Mouse (Mus musculus): ENCODE results near the gene Eif2s2.

GRCm38 (mm10) chr2:154891585-154891984 lies 1.1 kb downstream of the Eif2s2 start:
- no peak for TF ChIP-seq CTCF (IDR thresholded peaks at IDR 0.05)
- TF ChIP-seq POLR2A (IDR thresholded peaks at IDR 0.05; ENCODE audit: insufficient read depth, low read depth, low read length): no peak
- TF ChIP-seq EP300 (IDR thresholded peaks at IDR 0.05; ENCODE audit: insufficient read depth, low read depth, low read length): no peak

Measured in heart, adult 2 months (tissue).